ENCODE assay signal across 14 mouse cellular contexts in genomic region chr9:78121358-78121757, GRCm38 (mm10). TPM values are rescaled to one million over a fixed set of nuclear protein-coding genes. Genes with fewer than 3 reads are reported as not detected.
DNase-seq lines count a peak whose midpoint lies in the region; ATAC-seq and TF ChIP-seq lines count a peak whose summit lies in the region.
"Had no signal": no experiment of that assay in that cellular context is flagged by ENCODE, and none has a peak within 500 bp of the region (broad histone marks: within the 10 kb centered on the region; RNA-seq: fewer than 3 reads in every experiment).

No protein-coding gene starts in this region.

- H3K27ac ChIP-seq in kidney, postnatal 0 days, result peak overlapping the region; percentile 25; the same call in 1 of the 2 replicates
- no peak overlapping the region for H3K27ac ChIP-seq in kidney, embryonic 16.5 days (ENCODE audit: low read length)
- H3K27ac ChIP-seq in heart, embryonic 16.5 days (ENCODE audit: low read length), result peak overlapping the region; percentile 87
- H3K27ac ChIP-seq: forebrain, embryonic 15.5 days; midbrain, embryonic 12.5 days had no signal

- no peaks in the 10 kb centered on the region for H3K9me3 ChIP-seq in kidney, postnatal 0 days (replicated peaks; ENCODE audit: low read length)
- H3K9me3 ChIP-seq in kidney, embryonic 16.5 days (ENCODE audit: low read length), result no peaks in the 10 kb centered on the region
- H3K9me3 ChIP-seq in heart, embryonic 16.5 days (replicated peaks; ENCODE audit: control insufficient read depth, low read length), result no peaks in the 10 kb centered on the region
- H3K9me3 ChIP-seq: forebrain, embryonic 15.5 days; midbrain, embryonic 12.5 days had no signal

- no peak for TF ChIP-seq CTCF in kidney, postnatal 0 days (IDR thresholded peaks at IDR 0.05; ENCODE audit: low read depth)

- H3K4me2 ChIP-seq in kidney, postnatal 0 days (ENCODE audit: low read length), result no peak overlapping the region
- H3K4me2 ChIP-seq in kidney, embryonic 16.5 days (replicated peaks; ENCODE audit: low read depth, low read length), result no peak overlapping the region
- H3K4me2 ChIP-seq in heart, embryonic 16.5 days (ENCODE audit: low read depth, low read length), result peak overlapping the region; percentile 38
- H3K4me2 ChIP-seq: forebrain, embryonic 15.5 days; midbrain, embryonic 12.5 days had no signal

- ATAC-seq in kidney, postnatal 0 days (replicated peaks; ENCODE audit: low FRiP score, low read depth), result no peak
- no peak for ATAC-seq in kidney, embryonic 16.5 days (ENCODE audit: low FRiP score, low TSS enrichment)
- peak; percentile 42; the same call in 1 of the 2 replicates for ATAC-seq in heart, embryonic 16.5 days (replicated peaks; ENCODE audit: extremely low read depth, insufficient read depth, low FRiP score)
- ATAC-seq: forebrain, embryonic 15.5 days; inflammation-experienced regulatory T-cells, adult 6 months had no signal

- H3K27me3 ChIP-seq in kidney, postnatal 0 days (ENCODE audit: insufficient read depth, low read length), result no peaks in the 10 kb centered on the region
- H3K27me3 ChIP-seq in kidney, embryonic 16.5 days (ENCODE audit: insufficient read depth, low read length), result no peaks in the 10 kb centered on the region
- no peaks in the 10 kb centered on the region for H3K27me3 ChIP-seq in heart, embryonic 16.5 days (ENCODE audit: control insufficient read depth, insufficient read depth, low read length)
- H3K27me3 ChIP-seq: forebrain, embryonic 15.5 days; midbrain, embryonic 12.5 days had no signal

- WGBS in kidney, postnatal 0 days, result 76% methylated on average over 8 of the region's 8 CpGs
- 84% methylated on average over 8 of the region's 8 CpGs for WGBS in kidney, embryonic 16.5 days
- WGBS in heart, embryonic 16.5 days, result 69% methylated on average over 8 of the region's 8 CpGs

- H3K36me3 ChIP-seq in kidney, postnatal 0 days (ENCODE audit: insufficient read depth, low read length), result no peaks in the 10 kb centered on the region
- H3K36me3 ChIP-seq in kidney, embryonic 16.5 days (ENCODE audit: insufficient read depth, low read length), result 0 out of 2 replicates have a peak, but pooled peaks cover 2% of the 10 kb centered on the region
- H3K36me3 ChIP-seq in heart, embryonic 16.5 days (ENCODE audit: control insufficient read depth, insufficient read depth), result peaks cover 5% of the 10 kb centered on the region; the same call in 1 of the 2 replicates

- no peak overlapping the region for H3K4me3 ChIP-seq in kidney, postnatal 0 days (replicated peaks; ENCODE audit: low read depth, low read length)
- H3K4me3 ChIP-seq in kidney, embryonic 16.5 days (ENCODE audit: low read length), result no peak overlapping the region
- no peak overlapping the region for H3K4me3 ChIP-seq in heart, embryonic 16.5 days (ENCODE audit: low read length)
- H3K4me3 ChIP-seq: forebrain, embryonic 15.5 days; midbrain, embryonic 12.5 days had no signal

- DNase-seq in kidney, postnatal 0 days (ENCODE audit: low spot score), result no peak
- peak; percentile 88 for DNase-seq in ZHBTc4 (ENCODE audit: low read depth, low spot score)
- peak; percentile 47 for DNase-seq in lung, postnatal 14 days
- DNase-seq in right cerebral cortex, postnatal 10 days (ENCODE audit: low spot score in 2 of 2), result no peak
- DNase-seq in frontal cortex, postnatal 25 days (ENCODE audit: low spot score in 2 of 2), result no peak
- DNase-seq in right cerebral cortex, adult 18-20 months, result no peak
- DNase-seq: cerebellum, postnatal 10 days; layer of hippocampus, postnatal 36 days; right cerebral cortex, postnatal 25 days had no signal

- peaks cover 8% of the 10 kb centered on the region; the same call in 1 of the 2 replicates for H3K4me1 ChIP-seq in kidney, postnatal 0 days (replicated peaks; ENCODE audit: insufficient read depth, low read length)
- peaks cover 12% of the 10 kb centered on the region for H3K4me1 ChIP-seq in kidney, embryonic 16.5 days (ENCODE audit: insufficient read depth, low read length)
- peaks cover 37% of the 10 kb centered on the region for H3K4me1 ChIP-seq in heart, embryonic 16.5 days (ENCODE audit: control insufficient read depth, insufficient read depth, low read length)

- no peak overlapping the region for H3K9ac ChIP-seq in kidney, postnatal 0 days (ENCODE audit: low read depth, low read length)
- H3K9ac ChIP-seq in kidney, embryonic 16.5 days (replicated peaks; ENCODE audit: low read length), result no peak overlapping the region
- H3K9ac ChIP-seq in heart, embryonic 16.5 days (ENCODE audit: low read length), result peak overlapping the region; percentile 41
- H3K9ac ChIP-seq: forebrain, embryonic 15.5 days; midbrain, embryonic 12.5 days had no signal

RNA-seq across cellular contexts. Expression of gene Ick, which starts 12.4 kb away (rescaled TPM):
- 21.9 and 22.8 TPM in 2 replicates for polyA plus RNA-seq in kidney, postnatal 0 days (2015; fragmentation: Nextera tagmentation; extraction: Ambion mirVana)
- polyA plus RNA-seq in kidney, embryonic 16.5 days (2015; fragmentation: Nextera tagmentation; extraction: Ambion mirVana), result 21.7 and 24.5 TPM in 2 replicates
- 13.5 and 14.6 TPM in 2 replicates for polyA plus RNA-seq in heart, embryonic 16.5 days (2015; fragmentation: Nextera tagmentation; extraction: Ambion mirVana)

RNA-seq across cellular contexts. Expression of gene Fbxo9, which starts 12.5 kb away (rescaled TPM):
- polyA plus RNA-seq in kidney, postnatal 0 days (2015; fragmentation: Nextera tagmentation; extraction: Ambion mirVana), result 49.9 and 50.3 TPM in 2 replicates
- polyA plus RNA-seq in kidney, embryonic 16.5 days (2015; fragmentation: Nextera tagmentation; extraction: Ambion mirVana), result 44.3 and 45.2 TPM in 2 replicates
- polyA plus RNA-seq in heart, embryonic 16.5 days (2015; fragmentation: Nextera tagmentation; extraction: Ambion mirVana), result 41.1 and 47.3 TPM in 2 replicates

Comparison
In these comparisons a context has a peak if more than half of its experiments do, and no peak if none do; other contexts are left out.
1. DNase-seq: peak in ZHBTc4 (single experiment) and lung, postnatal 14 days (single experiment); none in kidney, postnatal 0 days (single experiment), right cerebral cortex, postnatal 10 days (0 of 2), frontal cortex, postnatal 25 days (0 of 2) and right cerebral cortex, adult 18-20 months (single experiment).